ENCODE assay signal across 25 mouse cellular contexts in the genomic region with DNA sequence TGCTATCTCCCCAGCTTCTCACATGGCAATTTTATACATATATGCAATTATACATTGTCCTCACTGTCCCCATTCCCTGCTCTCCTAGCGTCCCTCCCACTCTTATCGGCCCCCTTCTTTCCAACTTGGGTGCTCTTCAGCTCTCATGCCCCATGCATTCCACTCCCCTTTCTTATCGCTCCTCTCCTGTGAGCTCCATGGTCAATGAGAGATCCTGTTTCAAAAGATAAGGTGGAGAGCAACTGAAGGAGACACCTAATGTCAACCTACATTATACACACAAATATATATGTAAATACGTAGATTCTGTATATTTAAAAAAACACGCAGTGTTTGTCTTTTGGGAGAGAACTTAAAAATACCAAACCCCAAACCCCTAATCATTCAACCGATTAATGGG.
DNase-seq lines count a peak whose midpoint lies in the region; ATAC-seq and TF ChIP-seq lines count a peak whose summit lies in the region.
"Had no signal": no experiment of that assay in that cellular context is flagged by ENCODE, and none has a peak within 500 bp of the region (broad histone marks: within the 10 kb centered on the region; RNA-seq: fewer than 3 reads in every experiment).

No protein-coding gene starts in this region.

- 0 out of 2 replicates have a peak overlapping the region, but pooled peaks have one; percentile 17 for H3K9ac ChIP-seq in MEL (ENCODE audit: control insufficient read depth, low read depth, low read length, poor library complexity, severe bottlenecking)
- no peak overlapping the region for H3K9ac ChIP-seq in liver, embryonic 11.5 days (ENCODE audit: low read depth, low read length)
- H3K9ac ChIP-seq in liver, postnatal 0 days (replicated peaks), result no peak overlapping the region
- H3K9ac ChIP-seq: forebrain, postnatal 0 days; heart, embryonic 15.5 days; hindbrain, embryonic 14.5 days; limb, embryonic 15.5 days had no signal

- peak; percentile 74 for DNase-seq in MEL (ENCODE audit: low read depth, low spot score)
- peak; percentile 61 for DNase-seq in c-Kit-positive CD71-positive TER-119-negative erythroid progenitor cells, embryonic 14.5 days (ENCODE audit: low read depth)
- DNase-seq in liver, embryonic 11.5 days (ENCODE audit: low spot score), result no peak
- no peak for DNase-seq in liver, postnatal 0 days
- no peak for DNase-seq in heart, postnatal 14 days
- no peak for DNase-seq in kidney, postnatal 14 days
- DNase-seq: adrenal gland, postnatal 14 days; cerebellum, adult 18-20 months; cerebellum, postnatal 25 days; forebrain, postnatal 0 days; gastrocnemius, postnatal 25 days; heart, adult 2 months; heart, postnatal 4 days; kidney, adult 2 months; lung, postnatal 14 days; midbrain, embryonic 14.5 days; thymus, postnatal 14 days had no signal

- no peak for TF ChIP-seq POLR2A in MEL (IDR thresholded peaks at IDR 0.05; ENCODE audit: control insufficient read depth in 1 of 2, insufficient read depth in 1 of 2, low read depth in 1 of 2, low read length in 2 of 2, poor library complexity in 1 of 2)

- no peak overlapping the region for H3K4me2 ChIP-seq in liver, embryonic 11.5 days
- H3K4me2 ChIP-seq in liver, postnatal 0 days (ENCODE audit: low read depth, low read length), result peak overlapping the region; percentile 40; the same call in 1 of the 2 replicates
- H3K4me2 ChIP-seq: heart, embryonic 15.5 days; hindbrain, embryonic 14.5 days; limb, embryonic 15.5 days had no signal

- TF ChIP-seq CTCF in MEL (IDR thresholded peaks at IDR 0.05 in 2 of 3, conservative IDR thresholded peaks at IDR 0.05 in 1 of 3; ENCODE audit: control insufficient read depth in 1 of 3, insufficient read depth in 1 of 3, low read depth in 2 of 3, low read length in 3 of 3, poor library complexity in 1 of 3, severe bottlenecking in 1 of 3), result no peak
- no peak for TF ChIP-seq CTCF in liver, postnatal 0 days (IDR thresholded peaks at IDR 0.05; ENCODE audit: low read depth)

- no peaks in the 10 kb centered on the region for H3K9me3 ChIP-seq in MEL (replicated peaks; ENCODE audit: insufficient read depth, low read length)
- H3K9me3 ChIP-seq in liver, embryonic 11.5 days (ENCODE audit: control insufficient read depth, low read length), result no peaks in the 10 kb centered on the region
- H3K9me3 ChIP-seq in liver, postnatal 0 days (ENCODE audit: low read length), result no peaks in the 10 kb centered on the region
- H3K9me3 ChIP-seq: heart, embryonic 15.5 days; limb, embryonic 15.5 days had no signal

- peaks cover 3 to 21% of the 10 kb centered on the region in 2 experiments for H3K4me1 ChIP-seq in MEL (ENCODE audit: control insufficient read depth in 1 of 2, insufficient read depth in 2 of 2, low read length in 2 of 2)
- H3K4me1 ChIP-seq in liver, embryonic 11.5 days (replicated peaks; ENCODE audit: control insufficient read depth, insufficient read depth, low read length), result peaks cover 3% of the 10 kb centered on the region; the same call in 1 of the 2 replicates
- peaks cover 8% of the 10 kb centered on the region; the same call in 1 of the 2 replicates for H3K4me1 ChIP-seq in liver, postnatal 0 days (ENCODE audit: insufficient read depth)
- H3K4me1 ChIP-seq: heart, embryonic 15.5 days; limb, embryonic 15.5 days had no signal

- H3K4me3 ChIP-seq in MEL (ENCODE audit: control insufficient read depth in 1 of 2, insufficient read depth in 1 of 2, low read depth in 2 of 2, low read length in 2 of 2), result no peak overlapping the region
- H3K4me3 ChIP-seq in liver, embryonic 11.5 days (ENCODE audit: low read depth, low read length), result no peak overlapping the region
- H3K4me3 ChIP-seq in liver, postnatal 0 days (ENCODE audit: low read depth, low read length), result no peak overlapping the region
- H3K4me3 ChIP-seq: heart, adult 2 months; heart, embryonic 15.5 days; limb, embryonic 15.5 days; megakaryocyte, embryonic 14.5 days had no signal

- peak; percentile 95 for ATAC-seq in liver, embryonic 11.5 days (replicated peaks; ENCODE audit: low FRiP score)
- ATAC-seq in liver, postnatal 0 days, result peak; percentile 92
- ATAC-seq in CD4-positive, CD25-positive, alpha-beta regulatory T cell, adult 4 months, result no peak
- ATAC-seq: forebrain, postnatal 0 days; inflammation-experienced regulatory T-cells, adult 6 months had no signal

- intact Hi-C loops in heart, postnatal 14 days (cut with DNase I), result no loop called here

- H3K36me3 ChIP-seq in MEL (ENCODE audit: control insufficient read depth in 1 of 2, insufficient read depth in 2 of 2, low read length in 2 of 2), result peaks cover 0 to 15% of the 10 kb centered on the region in 2 experiments; a peak in 2 of 4 replicates
- no peaks in the 10 kb centered on the region for H3K36me3 ChIP-seq in liver, embryonic 11.5 days (ENCODE audit: control insufficient read depth, insufficient read depth, low read length)
- no peaks in the 10 kb centered on the region for H3K36me3 ChIP-seq in liver, postnatal 0 days (replicated peaks; ENCODE audit: insufficient read depth, low read length)
- H3K36me3 ChIP-seq: heart, embryonic 15.5 days; limb, embryonic 15.5 days had no signal

- H3K79me2 ChIP-seq in MEL (ENCODE audit: control insufficient read depth, insufficient read depth, low read length, poor library complexity), result no peaks in the 10 kb centered on the region

- peak; percentile 87 to 94 for TF ChIP-seq EP300 in MEL (IDR thresholded peaks at IDR 0.05; ENCODE audit: low read depth in 1 of 2, low read length in 2 of 2)
- TF ChIP-seq EP300 in liver, postnatal 0 days (IDR thresholded peaks at IDR 0.05; ENCODE audit: low read depth), result peak; percentile 91

- peak overlapping the region; percentile 66 for H3K27ac ChIP-seq in MEL (ENCODE audit: control insufficient read depth, low read depth, low read length)
- no peak overlapping the region; the same call in 1 of the 2 replicates for H3K27ac ChIP-seq in liver, embryonic 11.5 days (ENCODE audit: low read depth, low read length)
- H3K27ac ChIP-seq in liver, postnatal 0 days (ENCODE audit: low read depth), result no peak overlapping the region
- H3K27ac ChIP-seq: heart, adult 2 months; heart, embryonic 15.5 days; hindbrain, embryonic 14.5 days; kidney, postnatal 0 days; limb, embryonic 15.5 days had no signal

- 65% methylated on average over 6 of the region's 6 CpGs for WGBS in liver, embryonic 11.5 days
- WGBS in liver, postnatal 0 days (ENCODE audit: insufficient replicate concordance), result 75% methylated on average over 6 of the region's 6 CpGs

- TF ChIP-seq RAD21 in MEL (IDR thresholded peaks at IDR 0.05; ENCODE audit: low read depth, low read length), result no peak

- H3K27me3 ChIP-seq in MEL (ENCODE audit: control insufficient read depth in 1 of 2, insufficient read depth in 2 of 2, low read length in 2 of 2), result no peaks in the 10 kb centered on the region
- no peaks in the 10 kb centered on the region for H3K27me3 ChIP-seq in liver, embryonic 11.5 days (replicated peaks; ENCODE audit: control insufficient read depth, insufficient read depth, low read length)
- no peaks in the 10 kb centered on the region for H3K27me3 ChIP-seq in liver, postnatal 0 days (ENCODE audit: insufficient read depth, low read length)
- H3K27me3 ChIP-seq: CH12.LX; heart, embryonic 15.5 days; limb, embryonic 15.5 days had no signal

TF ChIP-seq in MEL, 35 proteins besides CTCF, POLR2A, EP300 and RAD21 (continues in another document):
- TF ChIP-seq CHD2 (IDR thresholded peaks at IDR 0.05; ENCODE audit: low read length) (no peak), NRF1 (IDR thresholded peaks at IDR 0.05; ENCODE audit: insufficient read depth, low read depth, low read length, poor library complexity, severe bottlenecking) (no peak), POLR2AphosphoS5 (IDR thresholded peaks at IDR 0.05; ENCODE audit: borderline replicate concordance, low read depth, low read length) (no peak), USF1 (IDR thresholded peaks at IDR 0.05; ENCODE audit: low read depth, low read length) (no peak), E2F4 (IDR thresholded peaks at IDR 0.05; ENCODE audit: borderline replicate concordance, low read depth, low read length) (no peak), ZC3H11A (IDR thresholded peaks at IDR 0.05; ENCODE audit: low read depth, low read length) (no peak), ZKSCAN1 (IDR thresholded peaks at IDR 0.05; ENCODE audit: low read depth, low read length) (no peak), CHD1 (IDR thresholded peaks at IDR 0.05; ENCODE audit: low read depth, low read length) (no peak), MEF2A (IDR thresholded peaks at IDR 0.05; ENCODE audit: extremely low read depth, insufficient replicate concordance, low read depth, low read length, poor library complexity, severe bottlenecking) (no peak), GABPA (IDR thresholded peaks at IDR 0.05; ENCODE audit: low read depth, low read length) (no peak), TCF12 (IDR thresholded peaks at IDR 0.05; ENCODE audit: low read depth, low read length) (peak; percentile 92), ELF1 (IDR thresholded peaks at IDR 0.05; ENCODE audit: low read depth, low read length) (no peak), MXI1 (IDR thresholded peaks at IDR 0.05; ENCODE audit: low read depth, low read length) (no peak), UBTF (IDR thresholded peaks at IDR 0.05; ENCODE audit: borderline replicate concordance, insufficient read depth, low read depth, low read length) (no peak), ZNF384 (IDR thresholded peaks at IDR 0.05; ENCODE audit: low read depth, low read length) (no peak), MAX (IDR thresholded peaks at IDR 0.05; ENCODE audit: low read length) (no peak), MAFK (IDR thresholded peaks at IDR 0.05; ENCODE audit: borderline replicate concordance, low read depth, low read length) (no peak), NELFE (IDR thresholded peaks at IDR 0.05; ENCODE audit: low read depth, low read length) (no peak), BHLHE40 (IDR thresholded peaks at IDR 0.05; ENCODE audit: borderline replicate concordance, low read depth, low read length) (no peak), RCOR1 (IDR thresholded peaks at IDR 0.05; ENCODE audit: low read depth, low read length) (0 out of 2 replicates have a peak, but pooled peaks have one; percentile 49), KAT2A (conservative IDR thresholded peaks at IDR 0.05; ENCODE audit: low read depth, low read length) (no peak), SIN3A (IDR thresholded peaks at IDR 0.05; ENCODE audit: low read length) (peak; percentile 61; the same call in 1 of the 2 replicates), ZMIZ1 (IDR thresholded peaks at IDR 0.05; ENCODE audit: low read depth, low read length) (no peak), MYC (IDR thresholded peaks at IDR 0.05; ENCODE audit: low read depth, low read length) (0 out of 2 replicates have a peak, but pooled peaks have one; percentile 51), POLR2AphosphoS2 (IDR thresholded peaks at IDR 0.05; ENCODE audit: low read length) (no peak), HCFC1 (IDR thresholded peaks at IDR 0.05; ENCODE audit: low read depth, low read length) (no peak), TAL1 (IDR thresholded peaks at IDR 0.05; ENCODE audit: low read length) (peak; percentile 73), MAZ (IDR thresholded peaks at IDR 0.05; ENCODE audit: low read depth, low read length) (0 out of 2 replicates have a peak, but pooled peaks have one; percentile 67)

Comparison
In these comparisons a context has a peak if more than half of its experiments do, and no peak if none do; other contexts are left out.
1. DNase-seq: peak in MEL (single experiment) and c-Kit-positive CD71-positive TER-119-negative erythroid progenitor cells, embryonic 14.5 days (single experiment); none in liver, embryonic 11.5 days (single experiment), liver, postnatal 0 days (single experiment), heart, postnatal 14 days (0 of 2) and kidney, postnatal 14 days (single experiment).